Mouse (Mus musculus): ENCODE data around the gene Ankrd49.

Gene Ankrd49

GRCm38 (mm10) chr9:14784039-14785002 is at the start of gene Ankrd49, which contains the start of gene Mre11a:
Gene Ankrd49 (minus strand): TSS chr9:14784856.
Gene Mre11a (plus strand): TSS chr9:14784654.
- peak; percentile 86 for DNase-seq (ENCODE audit: low spot score)

GRCm38 (mm10) chr9:14832046-14832445 is 47.4 kb upstream of the Ankrd49 start:
- no peak for DNase-seq (ENCODE audit: low spot score)

- DNase-seq (ENCODE audit: low spot score): no peak
Observed at GRCm38 (mm10) chr9:14827875-14828274, 43.2 kb upstream of the Ankrd49 start.

- no peak for DNase-seq (ENCODE audit: low spot score)
Observed at GRCm38 (mm10) chr9:14824840-14825239, 40.2 kb upstream of the Ankrd49 start.

- no peak for DNase-seq (ENCODE audit: low spot score)
Observed at GRCm38 (mm10) chr9:14821396-14821795, 36.7 kb upstream of the Ankrd49 start.

GRCm38 (mm10) chr9:14810111-14810510 is 25.5 kb upstream of the Ankrd49 start:
- DNase-seq (ENCODE audit: low spot score): no peak

GRCm38 (mm10) chr9:14806786-14807185 is 22.1 kb upstream of the Ankrd49 start:
- no peak for DNase-seq (ENCODE audit: low spot score)

- no peak for DNase-seq (ENCODE audit: low spot score)
Observed at GRCm38 (mm10) chr9:14805714-14806113, 21.1 kb upstream of the Ankrd49 start.

- DNase-seq (ENCODE audit: low spot score): no peak
Observed at GRCm38 (mm10) chr9:14787356-14787755, 2.7 kb upstream of the Ankrd49 start.

- DNase-seq (ENCODE audit: low spot score): no peak
Observed at GRCm38 (mm10) chr9:14778341-14778740, 6.3 kb downstream of the Ankrd49 start.

- no peak for DNase-seq (ENCODE audit: low spot score)
Observed at GRCm38 (mm10) chr9:14773813-14774212, 10.8 kb downstream of the Ankrd49 start.

- DNase-seq (ENCODE audit: low spot score): no peak
Observed at GRCm38 (mm10) chr9:14772074-14772473, 12.6 kb downstream of the Ankrd49 start.

- DNase-seq (ENCODE audit: low spot score): no peak
Observed at GRCm38 (mm10) chr9:14770803-14771471, 13.7 kb downstream of the Ankrd49 start, which contains the start of gene 1700012B09Rik. Gene 1700012B09Rik (minus strand): TSS chr9:14771030.

GRCm38 (mm10) chr9:14769811-14770210 is 14.8 kb downstream of the Ankrd49 start:
- DNase-seq (ENCODE audit: low spot score): no peak

- peak; percentile 40 for DNase-seq (ENCODE audit: low spot score)
Observed at GRCm38 (mm10) chr9:14764765-14765164, 19.9 kb downstream of the Ankrd49 start.

GRCm38 (mm10) chr9:14759261-14759660 is 25.4 kb downstream of the Ankrd49 start:
- no peak for DNase-seq (ENCODE audit: low spot score)

- no peak for DNase-seq (ENCODE audit: low spot score)
Observed at GRCm38 (mm10) chr9:14758590-14758989, 26.1 kb downstream of the Ankrd49 start.

GRCm38 (mm10) chr9:14754469-14754868 is 30.2 kb downstream of the Ankrd49 start:
- no peak for DNase-seq (ENCODE audit: low spot score)

- no peak for DNase-seq (ENCODE audit: low spot score)
Observed at GRCm38 (mm10) chr9:14753947-14754346, 30.7 kb downstream of the Ankrd49 start.

GRCm38 (mm10) chr9:14752001-14752522 is 32.6 kb downstream of the Ankrd49 start, which contains the start of gene Fut4:
Gene Fut4 (minus strand): TSS chr9:14752393.
- DNase-seq (ENCODE audit: low spot score): peak; percentile 41

- peak; percentile 13 for DNase-seq (ENCODE audit: low spot score)
Observed at GRCm38 (mm10) chr9:14751503-14752000, 33.1 kb downstream of the Ankrd49 start.

GRCm38 (mm10) chr9:14750901-14751502 is 33.7 kb downstream of the Ankrd49 start:
- DNase-seq (ENCODE audit: low spot score): no peak

Measured in ovary, postnatal 14 days (tissue).